Mouse (Mus musculus): ENCODE measurements around the gene Cercam.
A peak's percentile ranks its signal among the peaks of the same experiment; 100 is the strongest.
"Not testable (repeated sequence)": the region's sequence is repeated elsewhere in the genome, so short reads cannot be mapped to it uniquely, and the experiment has no call there.

Cercam gene

DNA sequence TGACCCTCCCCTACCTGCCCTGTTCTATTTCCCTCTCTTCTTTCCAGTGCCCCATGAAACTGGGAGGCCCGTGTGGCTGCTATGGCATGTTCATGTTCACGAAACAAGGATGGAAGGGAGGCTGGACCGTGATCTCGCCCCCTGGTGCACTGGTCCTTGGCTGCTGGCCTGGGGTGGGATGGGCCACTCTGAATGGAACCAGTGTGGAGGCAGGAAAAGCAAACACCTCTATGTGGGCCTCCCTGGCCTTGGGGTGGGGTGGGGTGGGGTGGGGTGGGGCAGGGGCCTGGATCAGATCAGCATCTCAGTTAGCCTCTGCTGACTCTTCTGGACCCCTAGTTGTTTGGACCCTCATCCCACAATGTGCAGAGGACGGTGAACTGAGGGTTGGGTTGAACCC, 15.2 kb upstream of the Cercam start:
- no peak for DNase-seq (ENCODE audit: low spot score)

DNA sequence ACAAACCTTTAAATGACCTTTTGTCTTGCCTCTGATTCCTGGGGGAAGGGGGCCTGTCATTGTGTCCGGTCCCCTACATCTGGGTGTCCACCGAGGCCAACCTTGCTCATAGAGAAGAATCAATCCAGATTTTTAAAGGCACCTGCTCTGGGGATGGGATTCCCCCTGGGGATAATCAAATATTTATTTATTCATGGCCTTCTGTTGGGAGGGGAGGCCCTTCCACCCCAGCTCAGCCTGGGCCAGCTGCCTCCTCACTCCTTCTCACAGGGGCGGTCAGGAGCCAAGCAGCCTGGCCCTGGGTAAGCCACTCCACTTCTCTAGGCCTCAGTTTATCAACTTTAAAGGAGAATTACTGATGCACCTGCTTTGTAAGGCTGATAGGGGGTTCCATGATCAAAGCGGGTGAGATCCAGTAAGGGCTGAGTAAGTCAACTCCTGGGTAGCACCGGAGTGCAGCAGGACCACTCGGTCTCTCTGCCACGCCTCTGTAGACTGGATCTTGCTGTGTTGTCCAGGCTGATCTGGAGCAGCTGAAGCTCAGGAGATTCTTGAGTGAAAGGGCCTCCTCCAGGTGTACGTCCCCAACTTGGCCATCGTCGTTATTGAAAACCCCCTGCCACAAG, 13.3 kb upstream of the Cercam start:
- DNase-seq (ENCODE audit: low spot score), result no peak

DNA sequence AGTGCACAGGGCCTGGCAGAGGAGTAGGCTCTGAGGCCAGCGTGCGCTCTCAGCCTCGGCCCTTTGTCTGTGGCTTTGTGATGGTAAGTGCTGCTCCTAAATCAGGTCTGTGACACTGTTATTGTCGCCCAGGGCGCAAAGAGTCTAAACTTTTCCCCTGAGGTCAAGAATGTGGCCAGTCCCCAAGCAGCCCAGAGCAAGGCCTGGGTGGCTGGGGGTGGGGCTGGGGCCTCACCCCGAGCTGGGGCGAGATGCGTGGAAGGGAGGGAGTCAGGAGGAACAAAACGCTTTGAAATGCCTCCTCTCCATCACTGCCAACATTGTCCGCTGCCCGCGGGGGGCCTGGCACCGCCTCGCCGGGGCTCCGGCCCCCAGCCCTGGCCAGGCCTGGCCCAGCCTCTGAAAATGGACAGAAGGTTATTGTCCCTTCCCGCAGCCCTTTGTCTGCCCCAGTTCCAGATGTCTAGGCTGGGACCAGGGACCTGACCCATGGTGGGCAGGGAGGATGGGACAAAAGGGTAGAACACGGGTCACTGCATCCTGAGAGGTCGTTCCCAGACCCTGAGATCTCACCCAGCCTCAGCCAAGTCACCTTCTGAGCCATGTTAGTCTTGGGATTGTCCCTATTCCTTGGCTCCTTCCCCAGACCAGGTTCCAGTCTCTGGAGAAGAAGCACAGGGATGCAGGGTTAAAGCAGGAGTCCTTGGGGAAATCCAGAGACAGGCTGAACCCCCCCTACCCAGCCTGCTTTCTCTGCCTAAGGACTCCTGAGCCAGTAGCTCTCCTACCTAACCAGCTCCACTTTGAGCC, 12.3 kb upstream of the Cercam start:
- no peak for DNase-seq (ENCODE audit: low spot score)

DNA sequence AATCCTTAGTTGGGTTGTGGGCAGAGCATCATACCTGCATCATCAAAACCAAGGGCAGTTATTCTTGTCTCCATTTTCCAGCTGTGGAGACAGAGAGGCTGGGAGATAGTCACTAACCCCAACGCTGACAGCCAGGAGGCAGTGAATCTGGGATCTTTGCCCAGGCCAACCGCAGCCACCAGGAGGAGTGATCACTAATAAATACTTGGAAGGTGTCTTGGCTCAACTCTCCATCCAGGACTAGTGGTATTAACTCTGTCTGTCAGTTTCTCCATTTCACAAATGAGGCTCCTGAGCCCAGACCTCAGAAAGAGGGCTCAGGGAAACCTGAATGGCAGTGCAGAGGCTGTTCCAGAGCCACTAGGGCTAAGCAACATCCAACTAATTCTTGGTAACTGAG, 11.6 kb upstream of the Cercam start:
- DNase-seq (ENCODE audit: low spot score), result no peak

DNA sequence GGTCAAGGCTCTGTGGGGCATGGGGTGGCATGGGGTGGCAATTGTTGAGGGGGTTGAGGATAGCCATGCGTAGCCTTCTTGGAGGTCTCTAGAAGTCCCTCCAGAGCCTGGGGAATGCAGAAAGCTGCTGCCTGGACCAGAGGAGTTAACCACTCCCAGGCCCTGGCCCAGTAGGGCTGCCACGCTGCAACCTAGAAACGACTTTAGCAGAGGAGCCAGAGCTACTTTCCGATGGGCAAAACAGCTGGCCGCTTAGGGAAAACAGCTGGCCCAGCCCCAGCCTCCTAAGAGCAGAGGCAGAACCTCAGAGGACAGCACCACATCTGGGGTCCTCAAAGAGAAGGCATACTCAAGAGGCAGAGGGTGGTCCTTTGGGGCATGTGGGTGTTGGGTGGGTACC, 11.0 kb upstream of the Cercam start:
- no peak for DNase-seq (ENCODE audit: low spot score)

DNA sequence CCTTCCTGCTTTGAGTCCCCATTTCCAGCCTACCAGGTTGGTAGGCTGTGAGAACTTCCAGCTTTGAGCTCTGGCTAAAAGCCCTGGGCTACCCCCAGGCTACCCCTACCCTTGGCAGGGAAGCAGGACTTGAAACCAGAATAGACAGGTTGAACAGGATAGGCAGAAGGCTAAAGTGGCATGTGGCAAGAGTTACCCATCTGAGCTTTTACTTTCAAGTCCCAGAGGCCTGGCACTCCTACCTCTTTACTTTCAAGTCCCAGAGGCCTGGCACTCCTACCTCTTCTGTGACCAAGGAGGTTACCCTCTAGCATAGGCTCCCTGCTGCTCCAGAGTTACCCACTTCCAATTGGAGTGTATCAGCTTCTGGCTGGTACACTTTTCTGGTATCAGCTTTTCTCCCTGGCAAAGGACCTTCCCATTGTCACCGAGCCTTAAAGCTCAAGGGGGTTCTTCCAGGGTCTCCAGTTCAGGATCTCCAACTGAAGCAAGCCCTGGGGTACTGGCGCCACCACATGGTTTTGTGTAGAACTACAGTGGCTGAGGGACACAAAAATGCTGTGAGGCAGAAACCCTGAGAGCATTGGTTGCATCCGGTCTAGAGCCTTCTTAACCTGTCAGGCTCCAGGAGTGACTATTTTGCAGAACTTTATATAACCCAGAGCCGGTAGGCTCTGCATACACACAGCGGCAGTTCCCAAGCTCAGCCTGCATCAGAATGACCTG, 10.1 kb upstream of the Cercam start:
- DNase-seq (ENCODE audit: low spot score), result peak; percentile 36

DNA sequence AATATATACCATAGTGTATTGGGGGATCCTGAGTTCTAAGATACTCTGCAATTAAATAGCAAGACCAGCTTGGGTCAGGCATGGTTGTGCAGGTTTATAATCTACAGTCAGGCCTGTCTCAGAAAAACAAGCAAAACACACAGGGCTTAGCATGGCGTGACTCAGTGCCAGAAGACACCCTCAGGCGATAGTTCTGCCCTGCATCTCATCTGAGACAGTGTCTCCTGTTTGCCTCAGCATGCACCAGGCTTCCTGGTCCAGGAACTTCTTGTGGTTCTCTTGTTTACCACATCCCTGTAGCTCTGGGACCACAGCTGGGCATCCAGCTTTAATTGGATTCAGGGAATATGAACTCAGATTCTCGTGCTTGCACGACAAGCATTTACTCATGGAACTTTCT, 3.8 kb upstream of the Cercam start:
- no peak for DNase-seq (ENCODE audit: low spot score)

DNA sequence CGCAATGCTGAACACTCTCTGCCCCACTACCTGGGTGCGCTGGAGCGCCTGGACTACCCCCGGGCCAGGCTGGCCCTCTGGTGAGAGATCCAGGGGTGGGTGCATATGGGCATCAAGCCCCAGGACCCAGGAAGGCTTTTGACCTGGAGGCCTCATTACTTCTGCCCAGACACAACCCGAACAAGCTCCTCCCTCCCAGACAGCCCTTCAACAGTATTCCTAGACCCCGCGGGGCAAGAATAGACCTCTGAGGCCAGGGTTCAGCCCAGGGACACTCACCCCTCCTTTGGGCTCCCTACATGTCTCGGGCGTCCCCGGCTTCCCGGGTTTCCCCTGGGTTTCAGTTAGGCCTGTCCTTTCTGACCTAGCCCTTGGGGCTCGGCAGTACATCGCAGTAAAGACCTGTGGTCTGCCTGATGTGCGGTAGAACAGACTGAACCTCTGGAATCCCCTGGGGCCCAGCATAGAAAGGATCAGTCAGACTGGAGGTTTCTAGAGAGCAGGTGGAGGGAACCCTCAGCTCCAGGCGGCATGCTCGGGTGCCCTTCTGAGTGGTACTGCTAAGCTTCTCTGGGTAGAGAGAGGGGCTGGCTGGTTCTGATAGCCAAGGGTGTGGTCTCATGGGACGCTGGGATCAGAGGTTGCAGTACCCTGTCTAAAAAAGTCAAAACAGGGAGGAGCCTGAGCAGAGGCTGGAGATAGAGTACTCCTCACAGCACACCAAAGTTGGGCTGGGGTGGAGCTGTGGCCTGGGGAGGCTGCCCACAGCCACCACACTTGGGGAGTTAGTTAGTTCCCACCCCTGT, 885 bp downstream of the Cercam start:
- DNase-seq (ENCODE audit: low spot score), result peak; percentile 60

DNA sequence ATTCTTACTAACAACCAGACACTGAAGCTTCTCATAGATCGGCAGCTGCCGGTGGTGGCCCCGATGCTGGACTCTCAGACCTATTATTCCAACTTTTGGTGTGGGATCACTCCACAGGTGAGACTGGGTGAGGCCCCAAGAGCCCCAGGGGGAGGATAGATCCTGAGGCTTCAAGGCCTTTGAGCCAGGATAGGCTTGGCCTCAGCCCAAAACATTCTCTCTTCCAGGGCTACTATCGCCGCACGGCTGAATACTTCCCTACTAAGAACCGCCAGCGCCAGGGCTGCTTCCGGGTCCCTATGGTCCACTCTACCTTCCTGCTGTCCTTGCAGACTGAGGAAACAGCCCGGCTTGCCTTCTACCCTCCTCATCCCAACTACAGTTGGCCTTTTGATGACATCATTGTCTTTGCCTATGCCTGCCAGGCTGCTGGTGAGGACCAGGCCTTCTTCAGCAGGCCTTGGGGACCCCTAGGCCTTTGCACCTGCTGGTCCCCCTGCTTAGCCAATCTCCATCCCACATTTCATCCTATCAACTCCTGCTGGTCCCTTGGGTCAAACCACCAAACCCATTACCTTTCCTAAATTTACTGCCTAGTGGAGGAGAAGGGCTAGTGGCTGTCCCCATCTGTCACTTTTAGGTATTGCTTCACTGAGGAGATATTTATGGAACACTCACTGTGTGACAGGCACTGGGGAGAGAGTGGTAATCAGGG, 3.8 kb downstream of the Cercam start:
- DNase-seq (ENCODE audit: low spot score), result no peak

DNA sequence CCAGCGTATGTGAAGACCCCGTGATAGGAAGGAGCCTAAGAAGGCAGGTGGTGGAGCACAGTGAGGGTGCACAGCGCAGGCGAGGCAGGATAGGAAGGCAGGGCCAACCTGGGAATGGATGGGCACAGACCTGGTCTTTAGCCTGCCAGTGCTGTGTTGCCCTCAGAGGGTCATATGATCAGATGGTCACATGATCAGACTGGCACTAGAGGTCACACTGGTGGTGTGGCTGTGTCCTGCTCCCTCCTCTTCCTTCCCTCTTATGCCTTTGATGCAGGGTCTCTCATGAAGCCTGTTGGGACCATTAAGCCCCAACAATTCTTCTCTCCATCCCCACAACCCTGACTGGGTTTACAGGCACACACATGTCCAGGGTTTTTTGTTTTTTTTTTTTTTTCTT, 4.8 kb downstream of the Cercam start:
- DNase-seq (ENCODE audit: low spot score), result no peak

DNA sequence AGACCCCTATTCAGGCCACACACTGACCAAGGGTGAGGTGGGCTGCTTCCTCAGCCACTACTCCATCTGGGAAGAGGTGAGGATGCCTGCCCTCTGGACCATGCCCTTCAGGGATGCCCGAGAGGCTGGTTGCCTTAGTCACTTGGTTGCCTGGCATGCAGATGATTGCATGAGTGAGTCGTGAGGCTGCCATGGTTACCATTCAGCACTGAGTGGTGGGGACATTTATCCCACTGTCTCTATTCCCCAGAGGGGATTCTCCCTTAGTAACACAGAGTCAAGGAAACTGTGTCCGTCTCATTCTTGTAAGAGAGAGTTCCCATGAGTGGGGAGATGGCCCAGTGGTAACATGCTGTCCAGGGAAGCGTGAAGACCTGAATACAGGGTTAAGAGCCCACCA, 9.1 kb downstream of the Cercam start:
- no peak for DNase-seq (ENCODE audit: low spot score)

DNA sequence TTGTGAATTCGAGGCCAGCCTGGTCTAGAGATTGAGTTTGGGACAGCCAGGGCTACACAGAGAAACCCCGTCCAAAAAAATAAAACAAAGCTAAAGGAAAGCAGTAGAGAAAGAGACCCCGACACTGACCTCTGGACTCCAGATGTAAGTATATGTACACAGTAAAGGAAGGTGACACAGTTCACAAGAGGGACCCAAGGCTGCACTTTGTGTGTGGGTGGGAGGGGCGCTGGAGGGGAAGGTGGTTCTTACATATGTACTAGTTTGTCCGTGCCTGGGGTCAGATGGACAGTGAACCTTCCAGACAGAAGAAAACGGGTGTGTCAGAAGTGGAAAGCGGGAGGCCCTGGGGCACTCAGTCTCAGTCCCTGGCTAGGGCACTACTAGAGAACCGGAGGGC, 10.2 kb downstream of the Cercam start:
- peak; percentile 87 for DNase-seq (ENCODE audit: low spot score)

DNA sequence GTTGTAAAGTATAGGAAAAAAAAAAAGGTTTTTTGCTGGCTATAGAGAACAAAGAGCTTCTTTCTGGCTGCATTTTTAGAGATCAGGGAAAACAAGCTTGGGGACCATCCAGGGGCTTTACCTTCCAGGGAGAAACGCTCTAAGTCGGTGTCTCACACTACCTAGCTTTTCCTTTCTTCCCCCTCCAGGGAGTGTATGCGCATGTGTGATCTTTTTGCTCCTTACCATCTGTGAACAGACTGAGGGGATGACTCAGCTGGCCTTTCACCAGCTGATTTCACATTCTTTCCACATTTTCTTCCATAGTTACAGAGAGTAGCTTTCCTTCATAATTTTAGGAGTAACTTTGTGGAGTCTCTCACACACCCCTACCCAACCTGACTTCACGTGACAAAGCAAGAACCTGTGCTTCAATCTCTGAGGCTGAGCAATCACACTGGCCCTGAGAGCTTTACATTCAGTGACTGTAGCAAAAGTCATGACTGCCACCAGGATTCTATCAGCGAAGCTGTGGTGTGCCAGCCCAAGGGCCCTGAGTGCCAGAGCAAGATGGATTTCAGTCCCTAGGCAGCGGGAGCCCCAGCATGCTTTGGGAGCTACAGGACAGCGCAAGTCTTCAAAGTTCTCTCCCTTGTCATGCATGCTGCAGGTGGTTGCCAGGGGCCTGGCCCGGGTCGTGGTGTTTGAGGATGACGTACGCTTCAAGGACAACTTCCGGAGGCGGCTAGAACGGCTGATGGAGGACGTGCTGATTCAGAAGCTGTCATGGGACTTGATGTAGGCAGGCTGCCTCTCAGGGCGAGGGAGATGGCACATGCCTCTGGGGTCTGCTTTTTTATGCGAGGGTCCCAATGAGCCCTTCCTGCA, 11.2 kb downstream of the Cercam start:
- DNase-seq (ENCODE audit: low spot score), result no peak

DNA sequence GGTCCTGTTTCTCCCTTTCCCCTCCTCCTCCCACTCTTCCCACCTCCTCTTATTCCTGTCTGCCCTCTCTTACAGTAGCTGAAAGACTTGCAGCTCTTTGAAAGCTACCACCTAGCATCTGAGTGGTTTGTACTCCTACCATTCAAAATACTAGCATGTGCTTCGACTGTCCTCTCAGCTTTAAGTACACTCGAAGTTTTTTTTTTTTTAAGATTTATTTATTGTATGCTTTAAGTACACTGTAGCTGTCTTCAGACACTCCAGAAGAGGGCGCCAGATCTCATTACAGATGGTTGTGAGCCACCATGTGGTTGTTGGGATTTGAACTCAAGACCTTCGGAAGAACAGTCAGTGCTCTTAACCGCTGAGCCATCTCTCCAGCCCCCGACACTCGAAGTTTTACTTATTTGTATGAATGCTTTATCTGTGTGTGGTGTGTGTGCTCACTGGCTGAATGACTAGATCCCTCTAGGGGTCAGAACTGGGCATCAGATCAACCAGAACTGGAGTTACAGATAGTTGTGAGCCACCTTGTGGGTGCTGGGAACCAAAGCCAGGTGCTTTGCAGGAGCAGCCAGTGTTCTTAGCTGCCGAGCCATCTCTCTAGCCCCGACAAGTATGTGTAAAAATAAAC, 17.8 kb downstream of the Cercam start:
- not testable (repeated sequence) for DNase-seq (ENCODE audit: low spot score)

DNA sequence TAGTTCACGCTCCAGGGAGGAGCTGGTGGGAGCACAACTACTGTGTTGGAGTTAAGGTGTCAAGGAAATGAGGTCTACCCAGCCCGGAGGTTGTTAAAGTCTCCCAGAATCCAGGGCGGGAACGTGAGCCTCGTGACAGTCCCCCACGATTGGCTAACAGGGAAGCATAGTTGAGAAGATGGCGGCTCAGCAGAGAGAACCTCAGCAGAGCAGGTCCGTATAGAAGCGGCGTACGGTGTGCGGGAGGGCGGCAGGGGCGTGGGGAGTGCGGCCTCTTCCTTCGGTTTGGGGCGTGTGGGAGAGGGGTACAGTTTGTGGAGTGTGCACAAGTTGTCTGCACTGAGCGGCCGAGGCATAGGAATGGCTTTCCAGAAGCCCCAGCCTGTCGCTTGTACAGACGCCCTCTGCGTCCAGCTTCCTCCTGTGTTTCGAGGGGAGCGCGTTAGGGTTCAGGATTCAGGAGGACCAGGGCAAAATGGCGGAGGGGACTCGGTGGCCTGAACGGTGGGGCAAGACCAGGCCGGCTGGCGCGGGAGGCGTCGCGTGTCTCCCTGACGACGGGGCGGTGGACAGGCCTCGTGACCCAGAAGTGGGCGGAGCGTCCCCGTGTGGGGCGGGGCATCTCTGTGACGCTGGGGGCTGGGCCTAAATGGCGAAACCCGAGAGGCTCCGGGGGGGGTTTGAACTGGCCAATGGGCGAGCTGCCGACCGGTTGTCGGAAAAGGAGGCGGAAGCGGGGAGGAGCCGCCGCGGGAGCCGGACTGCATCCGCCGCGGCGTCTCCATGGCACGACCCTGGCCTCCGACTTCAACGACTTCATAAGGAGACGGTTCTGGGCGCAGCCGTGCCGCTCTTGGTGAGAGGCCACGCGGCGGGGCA, 20.3 kb downstream of the Cercam start, which contains the start of gene Odf2:
Odf2 (plus strand) TSS at position 156 of the 879 bp plus-strand sequence.
- DNase-seq (ENCODE audit: low spot score), result peak; percentile 100

DNA sequence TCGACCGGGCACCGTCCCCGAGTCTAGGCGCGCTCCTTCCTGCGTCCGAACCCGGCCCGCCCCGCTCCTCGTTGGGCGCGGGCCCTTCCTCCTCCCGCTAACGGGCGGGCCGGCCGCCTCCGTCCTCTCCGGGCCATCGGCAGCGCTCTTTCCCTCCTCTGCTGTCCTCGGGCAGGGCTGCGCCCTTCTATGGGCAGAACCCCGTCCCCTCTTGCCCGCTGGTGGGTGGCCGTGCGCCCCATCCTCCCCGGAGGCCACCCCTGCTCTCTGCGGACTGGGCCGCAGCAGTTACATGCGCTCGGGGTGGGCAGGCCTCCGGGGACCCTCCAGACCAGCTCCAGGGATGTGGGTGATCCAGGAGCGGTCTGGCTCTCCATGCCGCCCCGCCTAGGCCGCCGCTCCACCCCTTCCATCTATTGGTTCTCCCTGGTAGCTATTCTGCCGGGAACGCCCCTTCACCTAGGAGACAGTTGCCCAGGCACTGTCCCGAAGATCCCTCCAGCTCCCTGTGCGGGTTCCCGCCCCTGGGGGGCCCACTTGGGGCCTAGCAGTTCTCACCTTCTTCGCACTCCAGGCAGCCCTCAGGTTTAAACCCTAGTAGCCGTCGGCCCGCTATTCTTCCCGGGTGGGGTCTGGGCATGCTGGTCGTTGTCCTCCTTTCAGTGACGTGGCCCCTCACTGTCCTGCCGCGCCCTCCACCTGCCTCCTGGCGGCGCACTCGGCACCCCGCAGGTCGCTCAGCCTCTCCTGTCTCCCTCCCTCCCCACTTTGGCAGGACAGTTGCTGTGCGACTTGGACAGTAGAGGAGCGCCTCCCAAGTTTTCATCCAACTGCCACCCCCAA, 21.2 kb downstream of the Cercam start:
- DNase-seq (ENCODE audit: low spot score), result peak; percentile 93

DNA sequence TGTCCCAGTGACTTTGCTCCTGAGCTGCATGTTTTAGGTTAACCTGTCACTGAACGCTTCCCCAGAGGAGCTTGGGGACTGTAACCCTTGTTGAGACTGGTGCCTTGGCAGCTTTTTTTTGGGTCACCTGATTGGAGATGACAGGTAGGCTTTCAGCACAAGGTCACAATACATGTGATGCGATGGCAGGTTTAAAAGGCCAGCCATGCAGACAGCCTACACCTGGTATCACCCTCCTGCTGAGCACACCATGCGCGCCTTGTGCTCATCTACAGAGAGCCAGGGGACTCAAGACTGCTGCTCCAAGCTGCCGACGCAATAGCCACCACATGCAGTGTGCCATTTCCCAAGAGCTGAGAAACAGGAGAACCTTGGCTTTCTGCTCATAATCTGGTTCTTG, 22.8 kb downstream of the Cercam start:
- no peak for DNase-seq (ENCODE audit: low spot score)

DNA sequence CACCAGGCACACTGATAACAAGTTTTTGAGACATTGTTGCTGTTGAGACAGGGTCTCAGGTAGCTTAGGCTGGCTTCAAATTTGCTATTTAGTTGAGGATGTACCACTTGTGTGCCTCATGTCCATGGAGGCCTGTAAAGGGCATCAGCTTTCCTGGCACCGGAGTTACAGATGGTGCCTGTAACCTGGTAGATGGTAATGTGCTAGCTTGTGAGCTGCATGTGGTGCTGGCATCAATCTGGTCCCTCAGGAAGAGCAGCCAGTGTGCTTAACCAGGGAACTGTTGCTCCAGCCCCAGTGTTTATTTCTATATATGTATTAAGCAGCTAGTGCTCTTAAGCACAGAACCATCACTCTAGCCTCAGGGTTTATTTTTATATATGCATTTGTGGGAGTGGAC, 27.1 kb downstream of the Cercam start:
- DNase-seq (ENCODE audit: low spot score), result no peak

Data from yolk sac, embryonic 10.5 days (tissue).